Mouse (Mus musculus) yolk sac, embryonic 10.5 days (tissue): Measurements from ENCODE around the gene Spata13.

ENCODE experiments used
- DNase-seq: peaks from one replicate; pipeline ENCODE4 v3.0.0-alpha.2; 2017; ENCODE audit warnings: low spot score

Gene Spata13

DNA sequence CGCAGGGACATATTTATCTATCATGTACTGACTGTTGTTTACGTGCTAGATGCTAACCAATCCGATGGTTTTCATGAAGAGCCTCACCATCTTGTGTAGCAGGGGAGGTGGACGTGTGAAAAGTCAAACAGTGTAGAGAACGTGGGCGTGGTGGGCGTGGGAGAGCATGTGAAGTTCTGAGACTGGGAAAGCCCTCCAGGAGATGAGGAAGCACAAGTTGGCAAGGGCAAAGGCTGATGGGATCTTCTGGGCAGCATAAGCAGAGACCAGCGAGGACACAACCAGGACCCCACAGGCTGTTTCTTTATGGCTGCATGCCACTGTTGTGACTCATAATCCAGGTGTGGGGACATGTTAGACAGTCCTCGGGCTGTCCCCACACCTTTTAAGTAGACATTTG lies 5.4 kb downstream of the Spata13 start:
- DNase-seq, result no peak

DNA sequence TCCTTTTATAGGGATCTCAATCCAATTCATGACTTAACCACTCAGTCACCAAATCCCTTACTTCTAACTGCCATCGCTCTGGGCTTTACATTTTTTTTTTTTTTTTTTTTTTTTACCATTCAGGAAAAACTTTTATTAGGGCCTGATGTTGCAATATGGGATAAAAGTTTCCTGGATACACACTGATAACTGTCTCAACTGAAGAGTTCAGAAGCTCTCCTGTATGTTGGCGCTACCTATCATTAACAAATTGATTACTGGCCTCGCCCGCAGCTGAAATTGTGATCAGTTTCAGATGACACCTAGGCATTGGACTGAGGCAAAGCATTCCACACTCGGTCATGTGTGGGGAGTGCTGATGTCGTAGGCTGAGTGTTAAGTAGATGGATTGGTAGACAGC lies 7.3 kb downstream of the Spata13 start:
- no peak for DNase-seq

GRCm38 (mm10) chr14:60642131-60642530 lies 8.3 kb downstream of the Spata13 start:
- DNase-seq, result no peak

GRCm38 (mm10) chr14:60643098-60643870 lies 9.5 kb downstream of the Spata13 start:
- DNase-seq, result no peak

DNA sequence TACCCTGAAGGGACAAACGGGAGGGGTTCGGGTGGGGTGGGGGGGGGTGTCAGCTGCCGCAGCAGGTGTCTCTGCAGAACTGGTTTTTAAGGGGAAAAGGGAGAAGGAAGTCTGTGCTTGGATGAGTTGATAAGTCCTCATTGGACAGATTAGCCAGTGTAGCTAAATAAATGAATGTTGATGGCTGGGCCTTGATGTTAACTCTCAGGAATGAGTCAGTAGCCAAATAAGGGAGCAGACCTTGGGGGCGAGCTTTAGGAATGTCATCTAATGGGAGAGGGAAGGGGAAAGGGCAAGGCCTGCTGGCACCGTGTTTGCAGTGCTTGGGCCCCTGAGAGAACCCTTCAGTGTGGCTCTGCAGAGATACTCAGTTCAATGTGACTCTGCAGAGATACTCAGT lies 12.6 kb downstream of the Spata13 start:
- no peak for DNase-seq

DNA sequence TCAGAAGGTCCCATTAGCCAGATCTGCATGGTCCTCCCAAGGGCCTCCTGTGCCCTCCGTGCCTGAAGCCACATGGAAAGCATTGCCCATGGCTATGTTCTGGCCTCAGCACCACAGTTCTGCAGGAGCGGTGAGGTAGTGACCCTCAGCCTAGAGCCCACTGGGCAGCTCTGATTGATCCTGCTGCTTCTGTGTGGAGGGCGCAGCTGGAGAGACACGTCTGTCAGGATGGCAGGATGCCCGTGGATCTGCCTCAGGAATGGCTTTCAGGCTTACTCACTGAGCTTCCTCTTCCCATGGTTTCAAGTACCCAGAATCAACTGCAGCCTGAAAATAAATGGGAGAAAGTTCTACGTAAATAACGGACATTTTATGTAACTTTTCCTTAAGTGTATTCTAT lies 14.1 kb downstream of the Spata13 start:
- no peak for DNase-seq

DNA sequence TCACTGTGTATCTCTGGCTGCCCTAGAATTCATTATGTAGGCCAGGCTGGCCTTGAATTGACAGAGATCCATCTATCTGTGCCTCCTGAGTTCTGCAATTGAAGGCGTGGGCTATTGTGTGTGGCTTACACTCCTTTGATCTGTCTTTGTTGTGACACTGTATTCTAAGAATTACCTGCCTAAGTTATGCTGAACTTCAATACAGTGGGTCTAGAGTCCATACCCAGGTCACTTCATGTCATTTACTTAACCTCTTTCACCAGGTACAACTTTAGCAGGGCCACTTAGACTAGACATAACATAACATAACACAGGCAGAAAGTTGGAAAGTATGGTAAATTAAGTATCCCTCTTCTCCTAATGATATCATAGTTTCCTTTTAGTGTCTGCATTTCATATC lies 15.2 kb downstream of the Spata13 start:
- DNase-seq, result no peak

GRCm38 (mm10) chr14:60653184-60653583 lies 19.4 kb downstream of the Spata13 start:
- DNase-seq, result no peak

DNA sequence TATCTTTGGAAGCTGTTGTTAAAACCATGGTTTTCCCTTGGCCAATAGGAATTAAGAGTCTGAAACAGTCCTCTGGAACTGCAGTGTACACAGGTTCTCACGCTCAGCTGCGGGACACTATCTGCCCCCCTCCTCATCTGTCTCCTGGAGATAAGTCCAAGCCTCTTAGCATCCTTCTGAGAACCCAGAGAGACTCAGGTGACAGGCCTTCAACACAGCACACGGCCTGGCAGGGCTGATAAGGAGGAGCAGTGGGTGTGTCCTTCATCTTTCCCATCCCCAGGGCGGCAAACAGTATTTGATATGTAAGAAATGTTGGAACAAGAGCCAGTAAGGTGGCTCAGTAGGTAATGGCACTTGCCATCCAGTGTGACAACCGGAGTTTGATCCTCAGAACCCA lies 20.2 kb downstream of the Spata13 start:
- DNase-seq, result no peak

DNA sequence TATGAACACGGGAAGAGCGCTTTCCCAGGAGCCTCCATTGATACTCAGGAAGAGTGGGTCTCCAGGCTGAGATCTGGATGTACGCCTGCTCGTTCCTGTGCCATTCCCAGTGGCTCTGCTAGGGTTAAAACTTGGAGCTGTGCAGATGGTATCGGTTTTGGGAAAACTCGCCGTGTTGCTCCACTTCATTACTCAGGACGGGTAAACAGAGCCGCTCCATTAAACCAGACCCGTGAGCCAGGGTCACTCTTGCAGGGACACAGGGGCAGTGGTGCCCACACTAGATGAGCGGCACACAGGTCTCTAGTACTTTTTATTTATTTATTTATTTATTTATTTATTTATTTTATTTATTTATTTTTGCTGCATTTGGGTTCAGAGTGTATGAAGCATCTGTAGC lies 20.9 kb downstream of the Spata13 start:
- no peak for DNase-seq

GRCm38 (mm10) chr14:60655941-60656700 lies 22.3 kb downstream of the Spata13 start:
- DNase-seq, result peak; percentile 59

GRCm38 (mm10) chr14:60656701-60657085 lies 22.9 kb downstream of the Spata13 start:
- DNase-seq, result no peak

DNA sequence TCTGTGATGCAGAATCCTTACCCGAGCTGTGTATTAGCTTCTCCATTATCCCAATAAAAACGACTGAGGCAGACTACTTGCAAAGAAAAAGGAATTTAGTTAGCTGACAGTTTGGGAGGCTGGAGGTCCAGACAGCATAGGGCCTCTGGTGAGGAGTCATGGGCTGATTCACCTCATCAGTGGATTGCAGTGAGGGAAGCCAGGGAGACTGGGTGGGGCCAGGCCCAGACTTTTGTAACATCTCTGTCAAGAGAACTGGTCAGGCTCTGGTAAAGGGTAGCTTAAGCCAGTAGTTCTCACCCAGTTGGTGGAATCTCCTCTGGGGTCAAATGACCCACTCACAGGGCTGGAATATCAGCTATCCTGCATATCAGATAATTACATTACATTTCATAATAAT lies 24.1 kb downstream of the Spata13 start:
- DNase-seq, result no peak

DNA sequence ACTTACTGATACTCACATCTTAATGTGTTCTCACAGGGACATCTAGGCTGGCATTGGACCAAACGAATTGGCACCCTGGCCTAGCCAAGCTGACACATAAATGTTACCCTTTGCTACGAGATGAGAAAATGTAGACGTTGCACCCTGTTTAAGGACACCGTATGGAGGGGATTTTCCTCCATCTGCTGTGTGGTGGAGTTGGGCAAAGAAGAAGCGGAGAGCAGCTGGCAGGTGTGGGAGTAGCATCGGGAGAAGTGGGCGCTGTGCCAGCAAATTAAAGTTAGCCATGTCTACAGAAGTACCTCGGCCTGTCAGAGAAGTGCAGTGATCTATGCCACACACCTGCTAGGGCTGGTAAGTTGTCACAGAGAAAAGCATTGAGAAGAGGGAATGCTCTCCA lies 25.7 kb downstream of the Spata13 start:
- no peak for DNase-seq

- DNase-seq, result no peak
Measured at GRCm38 (mm10) chr14:60660591-60660990, 26.8 kb downstream of the Spata13 start.

GRCm38 (mm10) chr14:60661281-60661680 lies 27.5 kb downstream of the Spata13 start:
- no peak for DNase-seq

- DNase-seq, result no peak
Measured at GRCm38 (mm10) chr14:60663309-60663940, 29.6 kb downstream of the Spata13 start.

GRCm38 (mm10) chr14:60664641-60665040 lies 30.8 kb downstream of the Spata13 start:
- DNase-seq, result peak; percentile 76

- peak; percentile 27 for DNase-seq
Measured at GRCm38 (mm10) chr14:60665263-60665662, 31.5 kb downstream of the Spata13 start.

DNA sequence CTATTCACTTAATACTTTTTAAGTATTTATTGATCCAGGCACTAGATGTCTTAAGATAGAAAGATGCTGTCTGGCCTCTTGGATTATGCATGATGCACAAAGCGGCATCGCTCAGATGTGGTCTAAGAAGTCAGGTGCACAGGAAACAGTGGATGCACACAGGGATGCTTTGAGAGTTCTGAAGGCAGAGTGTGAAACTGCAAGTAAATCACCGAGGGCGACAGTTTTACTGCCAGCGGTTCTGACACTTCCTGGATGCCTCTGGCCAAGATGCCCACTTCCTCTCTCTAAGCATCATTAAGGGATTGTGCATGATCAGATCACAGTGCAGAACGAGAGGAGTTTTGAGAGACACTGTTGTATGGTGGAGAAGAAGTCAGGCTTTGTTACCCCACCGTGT lies 32.5 kb downstream of the Spata13 start:
- DNase-seq, result no peak

GRCm38 (mm10) chr14:60670191-60670590 lies 36.4 kb downstream of the Spata13 start:
- no peak for DNase-seq

GRCm38 (mm10) chr14:60671504-60671903 lies 37.7 kb downstream of the Spata13 start:
- no peak for DNase-seq

DNA sequence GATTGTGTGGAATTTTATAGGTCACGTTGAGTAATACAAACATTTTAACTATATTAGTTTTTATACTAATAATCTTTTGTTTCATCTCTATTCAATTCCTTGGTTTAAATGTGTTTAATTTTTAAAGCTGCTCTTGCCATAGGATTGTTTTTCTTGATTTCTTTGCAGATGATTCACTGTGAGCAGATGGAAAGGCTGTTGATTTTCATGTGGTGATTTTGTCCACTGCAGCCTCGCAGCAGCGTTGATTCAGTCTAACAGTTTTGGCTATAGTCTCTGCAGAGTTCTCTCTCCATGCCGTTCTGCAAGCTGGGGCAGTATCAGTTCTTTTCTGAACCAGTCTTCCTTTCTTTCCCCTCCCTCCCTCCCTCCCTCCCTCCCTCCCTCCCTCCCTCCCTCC lies 41.9 kb downstream of the Spata13 start:
- no peak for DNase-seq
